Mouse (Mus musculus) myocyte (in vitro differentiated cells): Measurements from ENCODE around the gene Chst5.

Experiments used
- MYOG ChIP-seq, 3 experiments: IDR thresholded peaks; one replicate each; pipeline ENCODE4 v1.6.1; 2011; ENCODE audit warnings: control low read depth in 2 of 3, low read depth in 2 of 3, mild to moderate bottlenecking in 2 of 3; ENCODE audit not compliant: insufficient read length in 2 of 3, control insufficient read depth in 1 of 3, insufficient read depth in 1 of 3
- POLR2A ChIP-seq: IDR thresholded peaks from one replicate; pipeline ENCODE4 v1.6.1; 2011; ENCODE audit warnings: low read depth, mild to moderate bottlenecking, control low read depth, moderate library complexity; ENCODE audit not compliant: insufficient read length
- POLR2AphosphoS2 ChIP-seq: IDR thresholded peaks from one replicate; pipeline ENCODE4 v1.6.1; 2011; ENCODE audit warnings: low read depth, control low read depth; ENCODE audit not compliant: insufficient read length
- USF1 ChIP-seq: IDR thresholded peaks from one replicate; pipeline ENCODE4 v1.6.1; 2011; ENCODE audit warnings: low read depth, mild to moderate bottlenecking, control low read depth, moderate library complexity

DNA sequence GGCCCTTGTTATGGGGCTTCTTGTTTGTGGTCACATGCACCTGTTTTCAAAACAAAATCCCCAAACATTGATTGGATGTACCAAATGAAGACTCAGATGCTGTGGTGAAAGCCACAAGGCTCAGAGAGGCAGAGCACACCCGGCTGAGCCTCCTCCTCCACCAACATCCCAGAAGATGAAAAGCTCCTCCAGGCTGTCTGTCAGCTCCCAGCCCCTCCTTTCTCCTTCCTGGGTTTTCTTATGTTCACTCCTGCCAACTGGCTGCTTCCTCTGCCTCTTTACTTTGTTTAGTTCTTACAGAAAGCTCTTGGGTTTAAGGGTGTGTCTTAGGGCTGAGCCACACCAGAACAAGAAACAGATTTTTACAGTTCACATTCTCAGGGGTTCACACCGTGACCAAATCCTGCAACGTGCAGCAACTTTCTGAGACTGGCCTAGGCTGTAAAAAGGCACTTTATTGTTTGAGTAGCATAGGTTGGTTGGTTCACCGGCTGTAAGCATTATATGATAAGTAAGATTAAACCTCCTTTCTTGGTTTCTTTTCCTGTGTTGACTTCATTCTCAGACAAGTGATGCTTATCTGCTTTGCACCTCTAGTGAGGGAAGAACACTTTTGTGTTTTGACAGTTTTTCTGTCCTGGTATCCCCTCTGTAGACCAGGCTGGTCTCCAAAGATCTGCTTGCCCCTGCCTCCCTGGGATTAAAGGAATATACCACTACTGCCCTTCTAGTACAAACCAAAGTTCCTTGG is 44.8 kb upstream of the Chst5 start:
- TF ChIP-seq POLR2A = no peak
- TF ChIP-seq MYOG (IDR thresholded peaks at IDR 0.05; ENCODE audit: control insufficient read depth in 1 of 3, insufficient read depth in 1 of 3, insufficient read length in 2 of 3, low read depth in 2 of 3) = no peak
- TF ChIP-seq POLR2AphosphoS2 = no peak
- TF ChIP-seq USF1 = no peak
